15 mouse cellular contexts compared by ENCODE assay signal in genomic region chr6:146770005-146770745, GRCm38 (mm10). TPM values are rescaled to one million over a fixed set of nuclear protein-coding genes. Genes with fewer than 3 reads are reported as not detected.
DNase-seq lines count a peak whose midpoint lies in the region; ATAC-seq lines count a peak whose summit lies in the region.
"Had no signal": no experiment of that assay in that cellular context is flagged by ENCODE, and none has a peak within 500 bp of the region (broad histone marks: within the 10 kb centered on the region; RNA-seq: fewer than 3 reads in every experiment).

No protein-coding gene starts in this region.

- H3K4me2 ChIP-seq in kidney, embryonic 14.5 days (replicated peaks; ENCODE audit: low read depth, low read length) = no peak overlapping the region
- no peak overlapping the region for H3K4me2 ChIP-seq in heart, embryonic 15.5 days
- H3K4me2 ChIP-seq in limb, embryonic 15.5 days = no peak overlapping the region
- H3K4me2 ChIP-seq in forebrain, embryonic 12.5 days = no peak overlapping the region
- H3K4me2 ChIP-seq: embryonic facial prominence, embryonic 12.5 days; neural tube, embryonic 12.5 days had no signal

- no peaks in the 10 kb centered on the region for H3K27me3 ChIP-seq in kidney, embryonic 14.5 days (ENCODE audit: control insufficient read depth, insufficient read depth, low read length)
- no peaks in the 10 kb centered on the region for H3K27me3 ChIP-seq in heart, embryonic 15.5 days
- H3K27me3 ChIP-seq in limb, embryonic 15.5 days = no peaks in the 10 kb centered on the region
- no peaks in the 10 kb centered on the region for H3K27me3 ChIP-seq in forebrain, embryonic 12.5 days
- H3K27me3 ChIP-seq: embryonic facial prominence, embryonic 12.5 days; neural tube, embryonic 12.5 days had no signal

- no peak overlapping the region for H3K9ac ChIP-seq in kidney, embryonic 14.5 days (ENCODE audit: low read depth, low read length)
- H3K9ac ChIP-seq in heart, embryonic 15.5 days = no peak overlapping the region
- H3K9ac ChIP-seq in limb, embryonic 15.5 days = no peak overlapping the region
- no peak overlapping the region for H3K9ac ChIP-seq in forebrain, embryonic 12.5 days
- H3K9ac ChIP-seq: embryonic facial prominence, embryonic 12.5 days; liver, embryonic 14.5 days; neural tube, embryonic 12.5 days had no signal

- no peaks in the 10 kb centered on the region for H3K4me1 ChIP-seq in kidney, embryonic 14.5 days (ENCODE audit: control insufficient read depth, insufficient read depth, low read length)
- H3K4me1 ChIP-seq in brown adipose tissue, adult 24 weeks (ENCODE audit: control insufficient read depth, insufficient read depth, insufficient read length, low read length) = peaks cover 13% of the 10 kb centered on the region; the same call in 1 of the 2 replicates
- H3K4me1 ChIP-seq in heart, embryonic 15.5 days (replicated peaks) = no peaks in the 10 kb centered on the region
- no peaks in the 10 kb centered on the region for H3K4me1 ChIP-seq in limb, embryonic 15.5 days
- no peaks in the 10 kb centered on the region for H3K4me1 ChIP-seq in forebrain, embryonic 12.5 days
- H3K4me1 ChIP-seq: embryonic facial prominence, embryonic 12.5 days; midbrain, embryonic 10.5 days; neural tube, embryonic 12.5 days had no signal

- peaks cover 16% of the 10 kb centered on the region; the same call in 1 of the 2 replicates for H3K36me3 ChIP-seq in kidney, embryonic 14.5 days (ENCODE audit: control insufficient read depth, insufficient read depth, low read length)
- H3K36me3 ChIP-seq in heart, embryonic 15.5 days = peaks cover 72% of the 10 kb centered on the region
- H3K36me3 ChIP-seq in limb, embryonic 15.5 days = peaks cover 69% of the 10 kb centered on the region
- H3K36me3 ChIP-seq in forebrain, embryonic 12.5 days (replicated peaks) = peaks cover 57% of the 10 kb centered on the region

- H3K9me3 ChIP-seq in kidney, embryonic 14.5 days (ENCODE audit: control insufficient read depth, low read length) = no peaks in the 10 kb centered on the region
- H3K9me3 ChIP-seq in heart, embryonic 15.5 days (replicated peaks) = no peaks in the 10 kb centered on the region
- no peaks in the 10 kb centered on the region for H3K9me3 ChIP-seq in limb, embryonic 15.5 days
- no peaks in the 10 kb centered on the region for H3K9me3 ChIP-seq in forebrain, embryonic 12.5 days
- H3K9me3 ChIP-seq: embryonic facial prominence, embryonic 12.5 days; midbrain, embryonic 10.5 days; neural tube, embryonic 12.5 days had no signal

- no peak for ATAC-seq in kidney, embryonic 14.5 days (ENCODE audit: low FRiP score, low TSS enrichment)
- peak; percentile 66 for ATAC-seq in heart, embryonic 15.5 days (replicated peaks; ENCODE audit: insufficient number of reproducible peaks, insufficient read depth, low FRiP score, low read depth)
- no peak for ATAC-seq in limb, embryonic 15.5 days (ENCODE audit: insufficient number of reproducible peaks, low FRiP score, low TSS enrichment, low read depth)
- ATAC-seq in forebrain, embryonic 12.5 days (ENCODE audit: low FRiP score) = no peak
- ATAC-seq: forebrain, embryonic 16.5 days had no signal

- H3K4me3 ChIP-seq in kidney, embryonic 14.5 days (ENCODE audit: low read length) = no peak overlapping the region
- no peak overlapping the region for H3K4me3 ChIP-seq in brown adipose tissue, adult 24 weeks (ENCODE audit: insufficient read depth, low read depth, low read length)
- H3K4me3 ChIP-seq in heart, embryonic 15.5 days = no peak overlapping the region
- H3K4me3 ChIP-seq in limb, embryonic 15.5 days = no peak overlapping the region
- no peak overlapping the region for H3K4me3 ChIP-seq in forebrain, embryonic 12.5 days (replicated peaks)
- H3K4me3 ChIP-seq: embryonic facial prominence, embryonic 12.5 days; midbrain, embryonic 10.5 days; neural tube, embryonic 12.5 days had no signal

- no peak overlapping the region for H3K27ac ChIP-seq in kidney, embryonic 14.5 days (ENCODE audit: low read depth, low read length)
- H3K27ac ChIP-seq in brown adipose tissue, adult 24 weeks (replicated peaks; ENCODE audit: low read depth, low read length) = peak overlapping the region; percentile 79
- H3K27ac ChIP-seq in heart, embryonic 15.5 days = peak overlapping the region; percentile 23; the same call in 1 of the 2 replicates
- peak overlapping the region; percentile 44; the same call in 1 of the 2 replicates for H3K27ac ChIP-seq in limb, embryonic 15.5 days
- H3K27ac ChIP-seq in forebrain, embryonic 12.5 days = no peak overlapping the region
- H3K27ac ChIP-seq: embryonic facial prominence, embryonic 12.5 days; liver, embryonic 14.5 days; midbrain, embryonic 10.5 days; neural tube, embryonic 12.5 days had no signal

- DNase-seq in kidney, adult 18-20 months = peak; percentile 10
- DNase-seq in urinary bladder, postnatal 10 days (ENCODE audit: low spot score) = no peak
- DNase-seq in spleen, adult 12 weeks (ENCODE audit: low spot score) = no peak
- DNase-seq: B cell, adult 2 months; right cerebral cortex, postnatal 4 days had no signal

- WGBS in kidney, embryonic 14.5 days = 62% methylated on average over 6 of the region's 6 CpGs
- 55% methylated on average over 6 of the region's 6 CpGs for WGBS in heart, embryonic 15.5 days
- 59% methylated on average over 6 of the region's 6 CpGs for WGBS in limb, embryonic 15.5 days
- 81% methylated on average over 6 of the region's 6 CpGs for WGBS in forebrain, embryonic 12.5 days

RNA-seq across cellular contexts. Expression of gene Arntl2, which starts 25.7 kb away (rescaled TPM):
- 2.3 and 3.9 TPM in 2 replicates for polyA plus RNA-seq in kidney, embryonic 14.5 days (2014; fragmentation: Nextera tagmentation; extraction: Ambion mirVana)
- polyA plus RNA-seq in brown adipose tissue, adult 24 weeks (2012; ENCODE audit: insufficient read depth, insufficient read length, missing spikeins) = 2.3 and 3.5 TPM in 2 replicates
- polyA plus RNA-seq in heart, embryonic 15.5 days (2015; fragmentation: Nextera tagmentation; extraction: Ambion mirVana) = 2.6 and 3.3 TPM in 2 replicates
- polyA plus RNA-seq in limb, embryonic 15.5 days (2015; fragmentation: Nextera tagmentation; extraction: Ambion mirVana) = 7.9 and 8.5 TPM in 2 replicates
- polyA plus RNA-seq in forebrain, embryonic 12.5 days (2016; fragmentation: Nextera tagmentation; extraction: Ambion mirVana) = 0.86 and 1.4 TPM in 2 replicates

RNA-seq across cellular contexts. Expression of gene Stk38l, which starts 45.4 kb away (rescaled TPM):
- polyA plus RNA-seq in kidney, embryonic 14.5 days (2014; fragmentation: Nextera tagmentation; extraction: Ambion mirVana) = 9.9 and 17.2 TPM in 2 replicates
- polyA plus RNA-seq in brown adipose tissue, adult 24 weeks (2012; ENCODE audit: insufficient read depth, insufficient read length, missing spikeins) = 13.7 and 28.0 TPM in 2 replicates
- 28.5 and 32.0 TPM in 2 replicates for polyA plus RNA-seq in heart, embryonic 15.5 days (2015; fragmentation: Nextera tagmentation; extraction: Ambion mirVana)
- 17.3 and 17.4 TPM in 2 replicates for polyA plus RNA-seq in limb, embryonic 15.5 days (2015; fragmentation: Nextera tagmentation; extraction: Ambion mirVana)
- polyA plus RNA-seq in forebrain, embryonic 12.5 days (2016; fragmentation: Nextera tagmentation; extraction: Ambion mirVana) = 17.6 TPM in 2 replicates

Comparison
In these comparisons a context has a peak if more than half of its experiments do, and no peak if none do; other contexts are left out.
1. H3K27ac ChIP-seq: peak in brown adipose tissue, adult 24 weeks (single experiment), heart, embryonic 15.5 days (single experiment) and limb, embryonic 15.5 days (single experiment); none in kidney, embryonic 14.5 days (single experiment) and forebrain, embryonic 12.5 days (single experiment).